Mouse (Mus musculus) mature B cell (primary cell): ENCODE measurements at regions not wholly inside any gene's neighbourhood (a gene's known extent, or its start where the extent isn't known, plus 50 kb on each side); places are given as distances from the start of the nearest gene placed in this dataset.

Experiments
- in situ Hi-C: fragments of 300-500 bp; cut with MboI; formaldehyde crosslinking; loops from 2 replicates; pipeline ENCODE4 v1.14.3; 2019

- in situ Hi-C loops: no loop called here
Measured at GRCm38 (mm10) chr14:76917139-76917929, 119.2 kb upstream of the Ccdc122 start.

- in situ Hi-C loops: no loop called here
Measured at GRCm38 (mm10) chr14:76913850-76914249, 122.7 kb upstream of the Ccdc122 start.

- in situ Hi-C loops: no loop called here
Measured at GRCm38 (mm10) chr14:76912301-76913001, 124.1 kb upstream of the Ccdc122 start.

- in situ Hi-C loops: no loop called here
Measured at GRCm38 (mm10) chr14:76911271-76911670, 125.3 kb upstream of the Ccdc122 start.

- in situ Hi-C loops: no loop called here
Measured at GRCm38 (mm10) chr14:76910186-76910585, 126.4 kb upstream of the Ccdc122 start.

- in situ Hi-C loops: no loop called here
Measured at GRCm38 (mm10) chr14:76907941-76908340, 128.6 kb upstream of the Ccdc122 start.

- in situ Hi-C loops: no loop called here
Measured at GRCm38 (mm10) chr14:76902962-76903757, 133.4 kb upstream of the Ccdc122 start.

GRCm38 (mm10) chr14:76901490-76901889 is 135.1 kb upstream of the Ccdc122 start:
- in situ Hi-C loops: no loop called here

- in situ Hi-C loops: no loop called here
Measured at GRCm38 (mm10) chr14:76899331-76899730, 137.2 kb upstream of the Ccdc122 start.

- in situ Hi-C loops: no loop called here
Measured at GRCm38 (mm10) chr14:76887708-76888107, 148.9 kb upstream of the Ccdc122 start.

GRCm38 (mm10) chr14:76887201-76887600 is 149.4 kb upstream of the Ccdc122 start:
- in situ Hi-C loops: no loop called here

- in situ Hi-C loops: no loop called here
Measured at GRCm38 (mm10) chr14:76883231-76883651, 153.3 kb upstream of the Ccdc122 start.

- in situ Hi-C loops: no loop called here
Measured at GRCm38 (mm10) chr14:76882711-76883171, 153.8 kb upstream of the Ccdc122 start.

- in situ Hi-C loops: no loop called here
Measured at GRCm38 (mm10) chr14:76880851-76881250, 155.7 kb upstream of the Ccdc122 start.

- in situ Hi-C loops: loop anchor here (10.0 kb wide), 1 partner anchor 373 kb away; no protein-coding TSS in a partner anchor
Measured at GRCm38 (mm10) chr14:76877306-76877705, 159.3 kb upstream of the Ccdc122 start.

- in situ Hi-C loops: loop anchor here (10.0 kb wide), 1 partner anchor 371 kb away; no protein-coding TSS in a partner anchor
Measured at GRCm38 (mm10) chr14:76876015-76876414, 160.6 kb upstream of the Ccdc122 start.

GRCm38 (mm10) chr14:76875266-76875900 is 161.2 kb upstream of the Ccdc122 start:
- in situ Hi-C loops: loop anchor here (10.0 kb wide), 1 partner anchor 371 kb away; no protein-coding TSS in a partner anchor

GRCm38 (mm10) chr14:76874542-76875265 is 161.9 kb upstream of the Ccdc122 start:
- in situ Hi-C loops: loop anchor here (10.0 kb wide), 1 partner anchor 370 kb away; no protein-coding TSS in a partner anchor

GRCm38 (mm10) chr14:76873684-76874083 is 162.9 kb upstream of the Ccdc122 start:
- in situ Hi-C loops: loop anchor here (10.0 kb wide), 1 partner anchor 369 kb away; no protein-coding TSS in a partner anchor

GRCm38 (mm10) chr14:76872976-76873375 is 163.6 kb upstream of the Ccdc122 start:
- in situ Hi-C loops: loop anchor here (10.0 kb wide), 1 partner anchor 368 kb away; no protein-coding TSS in a partner anchor
